Mouse (Mus musculus): ENCODE measurements around the gene Tmem186. TPM values are rescaled to one million over a fixed set of nuclear protein-coding genes. Genes with fewer than 3 reads are reported as not detected.

Tmem186 gene
- polyA plus RNA-seq, 1 experiment, result 7.4 TPM

- Histone ChIP-seq H3K4me3 (no peak overlapping the region), H3ac (ENCODE audit: control insufficient read depth, insufficient read length) (no peak overlapping the region), H3K36me3 (ENCODE audit: control insufficient read depth, insufficient read depth) (no peaks in the 10 kb centered on the region), H3K79me2 (ENCODE audit: control insufficient read depth, insufficient read depth) (peaks cover 7% of the 10 kb centered on the region), H3K27me3 (ENCODE audit: control insufficient read depth, insufficient read depth, insufficient read length) (no peaks in the 10 kb centered on the region), H3K4me2 (ENCODE audit: low read depth) (no peak overlapping the region)
- TF ChIP-seq POLR2AphosphoS2 (IDR thresholded peaks at IDR 0.05; ENCODE audit: insufficient read length, low read depth), result no peak
- TF ChIP-seq TCF3 (IDR thresholded peaks at IDR 0.05; ENCODE audit: insufficient read length, low read depth), result no peak
- no peak for TF ChIP-seq REST (IDR thresholded peaks at IDR 0.05; ENCODE audit: insufficient read depth, insufficient read length)
- no peak for TF ChIP-seq MYOD1 (IDR thresholded peaks at IDR 0.05; ENCODE audit: control insufficient read depth in 1 of 3, insufficient read length in 2 of 3, low read depth in 2 of 3)
- TF ChIP-seq POLR2A (IDR thresholded peaks at IDR 0.05; ENCODE audit: insufficient read length, low read depth), result no peak
- TF ChIP-seq E2F4 (IDR thresholded peaks at IDR 0.05; ENCODE audit: insufficient read depth), result no peak
- TF ChIP-seq MAX (IDR thresholded peaks at IDR 0.05; ENCODE audit: low read depth), result no peak
- TF ChIP-seq MYOG (IDR thresholded peaks at IDR 0.05; ENCODE audit: control insufficient read depth in 1 of 3, insufficient read depth in 1 of 3, insufficient read length in 2 of 3, low read depth in 2 of 3), result no peak
Measured at GRCm38 (mm10) chr16:8675559-8675958, 38.0 kb upstream of the Tmem186 start.

GRCm38 (mm10) chr16:8674165-8674564, 36.7 kb upstream of the Tmem186 start:
- Histone ChIP-seq H3K27me3 (ENCODE audit: control insufficient read depth, insufficient read depth, insufficient read length) (no peaks in the 10 kb centered on the region), H3K36me3 (ENCODE audit: control insufficient read depth, insufficient read depth) (no peaks in the 10 kb centered on the region), H3ac (ENCODE audit: control insufficient read depth, insufficient read length) (no peak overlapping the region), H3K79me2 (ENCODE audit: control insufficient read depth, insufficient read depth) (peaks cover 21% of the 10 kb centered on the region), H3K4me3 (no peak overlapping the region), H3K4me2 (ENCODE audit: low read depth) (peak overlapping the region; percentile 42)
- TF ChIP-seq POLR2A (IDR thresholded peaks at IDR 0.05; ENCODE audit: insufficient read length, low read depth), result no peak
- TF ChIP-seq E2F4 (IDR thresholded peaks at IDR 0.05; ENCODE audit: insufficient read depth), result no peak
- no peak for TF ChIP-seq POLR2AphosphoS2 (IDR thresholded peaks at IDR 0.05; ENCODE audit: insufficient read length, low read depth)
- TF ChIP-seq USF1 (IDR thresholded peaks at IDR 0.05; ENCODE audit: low read depth), result no peak
- no peak for TF ChIP-seq MYOG (IDR thresholded peaks at IDR 0.05; ENCODE audit: control insufficient read depth in 1 of 3, insufficient read depth in 1 of 3, insufficient read length in 2 of 3, low read depth in 2 of 3)
- no peak for TF ChIP-seq SRF (IDR thresholded peaks at IDR 0.05; ENCODE audit: control insufficient read depth, insufficient read length, low read depth)
- no peak for TF ChIP-seq REST (IDR thresholded peaks at IDR 0.05; ENCODE audit: insufficient read depth, insufficient read length)
- no peak for TF ChIP-seq CEBPB (IDR thresholded peaks at IDR 0.05; ENCODE audit: insufficient read depth, poor library complexity, severe bottlenecking)

GRCm38 (mm10) chr16:8673343-8673742, 35.8 kb upstream of the Tmem186 start:
- Histone ChIP-seq H3K27me3 (ENCODE audit: control insufficient read depth, insufficient read depth, insufficient read length) (no peaks in the 10 kb centered on the region), H3ac (ENCODE audit: control insufficient read depth, insufficient read length) (no peak overlapping the region), H3K36me3 (ENCODE audit: control insufficient read depth, insufficient read depth) (no peaks in the 10 kb centered on the region), H3K4me3 (no peak overlapping the region), H3K4me2 (ENCODE audit: low read depth) (no peak overlapping the region), H3K79me2 (ENCODE audit: control insufficient read depth, insufficient read depth) (peaks cover 29% of the 10 kb centered on the region)
- TF ChIP-seq SRF (IDR thresholded peaks at IDR 0.05; ENCODE audit: control insufficient read depth, insufficient read length, low read depth) (no peak), MYOD1 (IDR thresholded peaks at IDR 0.05; ENCODE audit: control insufficient read depth in 1 of 3, insufficient read length in 2 of 3, low read depth in 2 of 3) (no peak), POLR2A (IDR thresholded peaks at IDR 0.05; ENCODE audit: insufficient read length, low read depth) (no peak), TCF12 (IDR thresholded peaks at IDR 0.05; ENCODE audit: insufficient read depth, poor library complexity, severe bottlenecking) (no peak), POLR2AphosphoS2 (IDR thresholded peaks at IDR 0.05; ENCODE audit: insufficient read length, low read depth) (no peak), CEBPB (IDR thresholded peaks at IDR 0.05; ENCODE audit: insufficient read depth, poor library complexity, severe bottlenecking) (no peak), USF1 (IDR thresholded peaks at IDR 0.05; ENCODE audit: low read depth) (no peak), MAX (IDR thresholded peaks at IDR 0.05; ENCODE audit: low read depth) (no peak)

DNA sequence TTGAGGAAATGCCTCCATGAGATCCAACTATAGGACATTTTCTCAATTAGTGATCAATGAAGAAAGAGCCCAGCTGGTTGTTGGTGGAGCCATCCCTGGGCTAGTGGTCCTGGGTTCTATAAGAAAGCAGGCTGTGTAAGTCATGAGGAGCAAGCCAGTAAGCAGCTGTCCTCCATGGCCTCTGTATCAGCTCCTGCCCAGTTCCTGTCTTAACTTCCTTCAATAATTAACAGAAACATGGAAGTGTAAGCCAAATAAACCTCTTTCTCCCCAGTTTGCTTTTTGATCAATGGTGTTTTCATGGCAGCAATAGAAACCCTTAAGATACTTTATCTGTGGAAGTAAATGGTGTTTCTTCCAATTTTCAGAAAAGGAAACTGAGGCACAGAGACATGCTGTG, 35.3 kb upstream of the Tmem186 start:
- Histone ChIP-seq H3K79me2 (ENCODE audit: control insufficient read depth, insufficient read depth) (peaks cover 35% of the 10 kb centered on the region), H3K4me2 (ENCODE audit: low read depth) (peak overlapping the region; percentile 71), H3K4me3 (peak overlapping the region; percentile 65), H3ac (ENCODE audit: control insufficient read depth, insufficient read length) (no peak overlapping the region), H3K27me3 (ENCODE audit: control insufficient read depth, insufficient read depth, insufficient read length) (no peaks in the 10 kb centered on the region), H3K36me3 (ENCODE audit: control insufficient read depth, insufficient read depth) (no peaks in the 10 kb centered on the region)
- TF ChIP-seq MYOD1 (IDR thresholded peaks at IDR 0.05; ENCODE audit: control insufficient read depth in 1 of 3, insufficient read length in 2 of 3, low read depth in 2 of 3), result no peak
- no peak for TF ChIP-seq USF1 (IDR thresholded peaks at IDR 0.05; ENCODE audit: low read depth)
- TF ChIP-seq POLR2AphosphoS2 (IDR thresholded peaks at IDR 0.05; ENCODE audit: insufficient read length, low read depth), result no peak
- TF ChIP-seq MAX (IDR thresholded peaks at IDR 0.05; ENCODE audit: low read depth), result no peak
- no peak for TF ChIP-seq MYOG (IDR thresholded peaks at IDR 0.05; ENCODE audit: control insufficient read depth in 1 of 3, insufficient read depth in 1 of 3, insufficient read length in 2 of 3, low read depth in 2 of 3)
- no peak for TF ChIP-seq REST (IDR thresholded peaks at IDR 0.05; ENCODE audit: insufficient read depth, insufficient read length)
- no peak for TF ChIP-seq SRF (IDR thresholded peaks at IDR 0.05; ENCODE audit: control insufficient read depth, insufficient read length, low read depth)

DNA sequence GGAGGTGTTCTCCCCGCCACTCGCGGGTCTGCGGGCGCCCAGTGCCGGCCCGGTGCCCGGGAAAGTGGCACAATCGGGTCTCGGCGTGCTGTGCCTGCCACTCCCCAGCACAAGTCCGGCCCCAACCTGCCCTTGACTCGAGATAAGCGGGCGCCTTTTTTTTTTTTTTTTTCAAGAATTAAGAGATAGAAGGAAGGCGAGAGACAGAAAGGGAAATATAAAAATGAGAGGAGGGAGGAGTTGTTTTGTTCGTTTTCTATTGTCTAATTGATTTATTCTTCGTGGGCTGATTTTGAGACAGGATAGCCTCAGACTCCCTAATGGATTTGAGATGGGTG, 34.8 kb upstream of the Tmem186 start:
- H3K4me3 ChIP-seq, result peak overlapping the region; percentile 65
- H3K27me3 ChIP-seq (ENCODE audit: control insufficient read depth, insufficient read depth, insufficient read length), result no peaks in the 10 kb centered on the region
- H3K79me2 ChIP-seq (ENCODE audit: control insufficient read depth, insufficient read depth), result peaks cover 39% of the 10 kb centered on the region
- H3K4me2 ChIP-seq (ENCODE audit: low read depth), result peak overlapping the region; percentile 71
- H3K36me3 ChIP-seq (ENCODE audit: control insufficient read depth, insufficient read depth), result no peaks in the 10 kb centered on the region
- H3ac ChIP-seq (ENCODE audit: control insufficient read depth, insufficient read length), result peak overlapping the region; percentile 38
- TF ChIP-seq SRF (IDR thresholded peaks at IDR 0.05; ENCODE audit: control insufficient read depth, insufficient read length, low read depth) (no peak), POLR2AphosphoS2 (IDR thresholded peaks at IDR 0.05; ENCODE audit: insufficient read length, low read depth) (no peak), MYOD1 (IDR thresholded peaks at IDR 0.05; ENCODE audit: control insufficient read depth in 1 of 3, insufficient read length in 2 of 3, low read depth in 2 of 3) (no peak), MYOG (IDR thresholded peaks at IDR 0.05; ENCODE audit: control insufficient read depth in 1 of 3, insufficient read depth in 1 of 3, insufficient read length in 2 of 3, low read depth in 2 of 3) (no peak), E2F4 (IDR thresholded peaks at IDR 0.05; ENCODE audit: insufficient read depth) (no peak), TCF12 (IDR thresholded peaks at IDR 0.05; ENCODE audit: insufficient read depth, poor library complexity, severe bottlenecking) (no peak), CEBPB (IDR thresholded peaks at IDR 0.05; ENCODE audit: insufficient read depth, poor library complexity, severe bottlenecking) (no peak), TCF3 (IDR thresholded peaks at IDR 0.05; ENCODE audit: insufficient read length, low read depth) (no peak)
